Mouse (Mus musculus) naive thymus-derived CD4-positive, alpha-beta T cell, adult 5 months (primary cell): ENCODE data around the gene Gfra1. TPM values are rescaled to one million over a fixed set of nuclear protein-coding genes. Genes with fewer than 3 reads are reported as not detected.

ENCODE experiments used
- polyA plus RNA-seq: library from polyadenylated mRNA; unstranded; fragments of 100-300 nt; shearing (Covaris generic); gene quantifications from one replicate; pipeline ENCODE4 v1.2.1, GENCODE M21; 2017

Gfra1 gene
- polyA plus RNA-seq = not detected

GRCm38 (mm10) chr19:58455496-58456061 lies at the start of gene Gfra1:
Gene Gfra1 (minus strand): TSS chr19:58455909.

Other genes with a start within 250 kb of the Gfra1 start
- not detected for gene Ccdc172, start 56.1 kb upstream of the Gfra1 start, polyA plus RNA-seq
- gene Pnlip, start 196.6 kb upstream of the Gfra1 start, polyA plus RNA-seq = not detected